ENCODE assay signal across 8 mouse cellular contexts in the genomic region with DNA sequence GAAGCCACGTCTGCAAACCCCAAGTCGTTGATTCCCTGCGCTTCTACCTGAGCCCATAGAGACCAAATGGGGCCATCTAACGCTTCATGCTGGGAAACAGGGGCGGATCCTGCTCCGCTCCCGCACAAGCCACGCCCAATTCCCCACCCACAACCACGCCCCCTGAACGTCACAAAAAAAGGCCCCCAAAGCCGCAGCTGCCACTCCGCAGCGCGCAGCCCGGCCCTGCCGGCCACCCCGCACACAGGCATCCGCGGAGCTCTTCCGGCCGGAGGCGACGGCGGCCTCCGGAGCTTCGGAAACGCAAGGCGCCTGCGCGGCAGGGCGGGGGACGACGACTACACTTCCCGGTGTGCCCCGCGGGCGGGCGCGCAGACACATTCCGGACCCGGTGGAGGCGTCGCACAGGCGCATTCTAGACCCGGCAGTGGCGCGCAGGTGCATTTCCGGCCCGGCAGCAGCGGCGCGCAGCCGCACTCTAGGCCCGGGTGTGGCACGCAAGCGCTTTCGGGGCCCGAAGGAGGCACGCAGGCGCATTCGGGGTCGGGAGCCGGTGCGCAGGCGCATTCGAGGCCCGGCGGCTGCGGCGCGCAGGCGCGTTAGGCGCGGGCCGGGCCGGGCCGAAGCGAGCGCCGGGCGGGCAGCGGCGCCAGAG. TPM values are rescaled to one million over a fixed set of nuclear protein-coding genes. Genes with fewer than 3 reads are reported as not detected.
A peak's percentile ranks its signal among the peaks of the same experiment; 100 is the strongest.
DNase-seq lines count a peak whose midpoint lies in the region; ATAC-seq and TF ChIP-seq lines count a peak whose summit lies in the region.

A gene (plus strand): TSS at position 605 of the 655 bp plus-strand sequence.

- H3K9ac ChIP-seq in forebrain, embryonic 11.5 days (ENCODE audit: low read length): peak within 1 kb of the TSS; percentile 76
- H3K9ac ChIP-seq in heart, embryonic 16.5 days (ENCODE audit: low read length): peak within 1 kb of the TSS; percentile 87
- H3K9ac ChIP-seq in liver, embryonic 16.5 days (ENCODE audit: low read depth, low read length): peak within 1 kb of the TSS; percentile 86
- H3K9ac ChIP-seq in neural tube, embryonic 13.5 days: peak within 1 kb of the TSS; percentile 91

- TF ChIP-seq POLR2A in testis, adult 2 months (IDR thresholded peaks at IDR 0.05; ENCODE audit: control insufficient read depth, low read depth, low read length): peak; percentile 95

- H3K27me3 ChIP-seq in forebrain, embryonic 11.5 days (ENCODE audit: control insufficient read depth, insufficient read depth, low read length): no peaks in the 10 kb centered on the region
- H3K27me3 ChIP-seq in heart, embryonic 16.5 days (ENCODE audit: control insufficient read depth, insufficient read depth, low read length): no peaks in the 10 kb centered on the region
- no peaks in the 10 kb centered on the region; the same call in 1 of the 2 replicates for H3K27me3 ChIP-seq in liver, embryonic 16.5 days (ENCODE audit: control insufficient read depth, insufficient read depth, low read depth, low read length)
- H3K27me3 ChIP-seq in neural tube, embryonic 13.5 days: no peaks in the 10 kb centered on the region
- no peaks in the 10 kb centered on the region for H3K27me3 ChIP-seq in testis, adult 2 months (ENCODE audit: control insufficient read depth, insufficient read depth, low read length)

- H3K27ac ChIP-seq in forebrain, embryonic 11.5 days (ENCODE audit: low read depth, low read length): peak within 1 kb of the TSS; percentile 77
- H3K27ac ChIP-seq in heart, embryonic 16.5 days (ENCODE audit: low read length): peak within 1 kb of the TSS; percentile 91
- peak within 1 kb of the TSS; percentile 100 for H3K27ac ChIP-seq in liver, embryonic 16.5 days (ENCODE audit: low read length)
- peak within 1 kb of the TSS; percentile 86 for H3K27ac ChIP-seq in neural tube, embryonic 13.5 days (replicated peaks)
- peak within 1 kb of the TSS; percentile 86 for H3K27ac ChIP-seq in testis, adult 2 months (ENCODE audit: control insufficient read depth, insufficient read depth, low read depth, low read length)

- peak; percentile 98 to 99 for DNase-seq in CD8-positive naive resting alpha-beta T cell, adult 2 months (ENCODE audit: low read depth in 2 of 2, low spot score in 2 of 2)
- DNase-seq in c-Kit-positive CD71-negative TER-119-negative erythroid progenitor cells, embryonic 14.5 days (ENCODE audit: low read depth): peak; percentile 93
- peak; percentile 100 for DNase-seq in forebrain, embryonic 11.5 days (ENCODE audit: low spot score)
- peak; percentile 99 for DNase-seq in kidney, postnatal 4 days

- WGBS in forebrain, embryonic 11.5 days: under 1% methylated on average over 84 of the region's 84 CpGs
- WGBS in heart, embryonic 16.5 days: under 1% methylated on average over 83 of the region's 84 CpGs
- under 1% methylated on average over 79 of the region's 84 CpGs for WGBS in liver, embryonic 16.5 days (ENCODE audit: insufficient replicate concordance)
- under 1% methylated on average over 75 of the region's 84 CpGs for WGBS in neural tube, embryonic 13.5 days

- peak within 1 kb of the TSS; percentile 71 for H3K4me3 ChIP-seq in forebrain, embryonic 11.5 days (ENCODE audit: low read depth, low read length)
- peak within 1 kb of the TSS; percentile 90 for H3K4me3 ChIP-seq in heart, embryonic 16.5 days (ENCODE audit: low read length)
- H3K4me3 ChIP-seq in liver, embryonic 16.5 days (ENCODE audit: low read depth, low read length): peak within 1 kb of the TSS; percentile 72
- peak within 1 kb of the TSS; percentile 85 for H3K4me3 ChIP-seq in neural tube, embryonic 13.5 days
- peak within 1 kb of the TSS; percentile 98 for H3K4me3 ChIP-seq in testis, adult 2 months (ENCODE audit: control insufficient read depth, low read depth, low read length)

- peaks cover 14% of the 10 kb centered on the region for H3K4me1 ChIP-seq in forebrain, embryonic 11.5 days (replicated peaks; ENCODE audit: control insufficient read depth, insufficient read depth, low read length)
- peaks cover 32% of the 10 kb centered on the region for H3K4me1 ChIP-seq in heart, embryonic 16.5 days (ENCODE audit: control insufficient read depth, insufficient read depth, low read length)
- peaks cover 33% of the 10 kb centered on the region for H3K4me1 ChIP-seq in liver, embryonic 16.5 days (ENCODE audit: control insufficient read depth, low read depth, low read length)
- peaks cover 25% of the 10 kb centered on the region for H3K4me1 ChIP-seq in neural tube, embryonic 13.5 days (replicated peaks)
- H3K4me1 ChIP-seq in testis, adult 2 months (ENCODE audit: control insufficient read depth, insufficient read depth, low read length): peaks cover 10% of the 10 kb centered on the region

- H3K4me2 ChIP-seq in forebrain, embryonic 11.5 days (ENCODE audit: low read depth, low read length, severe bottlenecking): peak within 1 kb of the TSS; percentile 92
- H3K4me2 ChIP-seq in heart, embryonic 16.5 days (ENCODE audit: low read depth, low read length): peak within 1 kb of the TSS; percentile 80
- peak within 1 kb of the TSS; percentile 99 for H3K4me2 ChIP-seq in liver, embryonic 16.5 days (ENCODE audit: low read depth, low read length)
- H3K4me2 ChIP-seq in neural tube, embryonic 13.5 days: peak within 1 kb of the TSS; percentile 98

- H3K36me3 ChIP-seq in forebrain, embryonic 11.5 days (ENCODE audit: control insufficient read depth, insufficient read depth, low read length): peaks cover 4% of the 10 kb centered on the region; the same call in 1 of the 2 replicates
- H3K36me3 ChIP-seq in heart, embryonic 16.5 days (ENCODE audit: control insufficient read depth, insufficient read depth): peaks cover 19% of the 10 kb centered on the region
- H3K36me3 ChIP-seq in liver, embryonic 16.5 days (ENCODE audit: control insufficient read depth, insufficient read depth): peaks cover 22% of the 10 kb centered on the region
- peaks cover 28% of the 10 kb centered on the region for H3K36me3 ChIP-seq in neural tube, embryonic 13.5 days
- H3K36me3 ChIP-seq in testis, adult 2 months (ENCODE audit: control insufficient read depth, insufficient read depth, low read length): no peaks in the 10 kb centered on the region

- no peaks in the 10 kb centered on the region for H3K9me3 ChIP-seq in forebrain, embryonic 11.5 days (ENCODE audit: control insufficient read depth, low read length)
- H3K9me3 ChIP-seq in heart, embryonic 16.5 days (replicated peaks; ENCODE audit: control insufficient read depth, low read length): no peaks in the 10 kb centered on the region
- no peaks in the 10 kb centered on the region for H3K9me3 ChIP-seq in liver, embryonic 16.5 days (replicated peaks; ENCODE audit: control insufficient read depth, low read length)
- H3K9me3 ChIP-seq in neural tube, embryonic 13.5 days: no peaks in the 10 kb centered on the region

- ATAC-seq in forebrain, embryonic 11.5 days (replicated peaks; ENCODE audit: low FRiP score): peak; percentile 95
- ATAC-seq in heart, embryonic 16.5 days (replicated peaks; ENCODE audit: extremely low read depth, insufficient read depth, low FRiP score): peak; percentile 93
- peak; percentile 92 for ATAC-seq in liver, embryonic 16.5 days (ENCODE audit: low read depth)
- ATAC-seq in neural tube, embryonic 13.5 days (ENCODE audit: low read depth): peak; percentile 92

- 0 out of 2 replicates have a peak, but pooled peaks have one; percentile 12 for TF ChIP-seq CTCF in testis, adult 2 months (IDR thresholded peaks at IDR 0.05; ENCODE audit: control insufficient read depth, insufficient read depth, insufficient replicate concordance, low read depth, low read length)

RNA-seq across cellular contexts. Expression of the gene that starts here (rescaled TPM):
- polyA plus RNA-seq in forebrain, embryonic 11.5 days (2014; fragmentation: Nextera tagmentation; extraction: Ambion mirVana): 180 and 185 TPM in 2 replicates
- polyA plus RNA-seq in heart, embryonic 16.5 days (2015; fragmentation: Nextera tagmentation; extraction: Ambion mirVana): 98.0 and 101 TPM in 2 replicates
- 80.5 and 81.5 TPM in 2 replicates for polyA plus RNA-seq in liver, embryonic 16.5 days (2015; fragmentation: Nextera tagmentation; extraction: Ambion mirVana)
- 98.3 and 98.7 TPM in 2 replicates for polyA plus RNA-seq in neural tube, embryonic 13.5 days (2015; fragmentation: Nextera tagmentation; extraction: Ambion mirVana)
- 855 and 952 TPM in 2 replicates for polyA plus RNA-seq in testis, adult 2 months (2012; rRNA removed)

Comparison
In these comparisons a context has a peak if more than half of its experiments do, and no peak if none do; other contexts are left out.
1. Peak in every context shown above with its lines: DNase-seq, ATAC-seq, H3K4me3 ChIP-seq and H3K27ac ChIP-seq.